Mouse (Mus musculus): ENCODE measurements at regions not wholly inside any gene's neighbourhood (a gene's known extent, or its start where the extent isn't known, plus 50 kb on each side); places are given as distances from the start of the nearest gene placed in this dataset.
A peak's percentile ranks its signal among the peaks of the same experiment; 100 is the strongest.

DNA sequence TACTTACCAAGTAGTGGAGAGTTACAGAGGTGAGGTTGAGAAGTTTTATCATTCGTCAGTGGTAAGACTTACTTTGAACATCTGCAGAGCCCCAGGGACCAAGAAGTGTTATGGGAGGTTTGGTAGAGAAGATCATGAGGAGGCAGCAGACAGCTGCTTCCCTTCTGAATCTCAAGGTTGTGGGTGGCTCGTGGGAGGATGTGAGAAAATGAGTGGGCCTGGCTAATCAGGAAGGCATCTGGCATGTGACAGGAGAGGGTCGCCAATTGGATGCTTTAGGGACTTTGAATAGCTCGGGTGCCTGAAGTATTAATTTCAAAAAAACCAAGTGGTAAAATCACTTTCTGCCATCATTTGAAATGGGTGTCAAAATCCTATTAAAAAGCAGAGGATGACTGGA lies 258.9 kb downstream of the Sqor start:
- no peak for DNase-seq

- no peak for DNase-seq
Observed at GRCm38 (mm10) chr2:123024380-123024779, 259.3 kb downstream of the Sqor start.

- no peak for DNase-seq
Observed at GRCm38 (mm10) chr2:123024976-123025585, 260.0 kb downstream of the Sqor start.

GRCm38 (mm10) chr2:123047321-123047720 lies 282.3 kb downstream of the Sqor start:
- no peak for DNase-seq

GRCm38 (mm10) chr2:123064648-123065047 lies 299.6 kb downstream of the Sqor start:
- DNase-seq: peak; percentile 45

DNA sequence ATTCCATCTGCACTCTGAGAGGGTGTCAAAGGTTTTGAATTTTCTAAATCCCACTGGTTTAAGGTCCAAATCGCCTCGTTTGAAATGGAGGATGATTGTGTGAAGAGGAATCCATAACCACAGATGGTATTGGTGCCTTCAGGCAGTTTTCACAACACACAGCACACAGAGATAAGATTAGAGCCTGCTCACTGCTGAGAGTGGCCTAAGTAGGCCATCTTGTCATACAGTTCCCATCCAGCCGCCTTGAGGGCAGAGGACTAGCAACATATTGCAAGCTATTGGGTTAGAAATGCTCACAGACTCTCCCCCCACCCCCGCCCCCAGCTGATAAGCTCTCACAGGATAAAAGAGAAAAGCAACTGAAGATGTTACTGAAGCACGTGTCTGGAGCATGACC lies 303.8 kb downstream of the Sqor start:
- no peak for DNase-seq

DNA sequence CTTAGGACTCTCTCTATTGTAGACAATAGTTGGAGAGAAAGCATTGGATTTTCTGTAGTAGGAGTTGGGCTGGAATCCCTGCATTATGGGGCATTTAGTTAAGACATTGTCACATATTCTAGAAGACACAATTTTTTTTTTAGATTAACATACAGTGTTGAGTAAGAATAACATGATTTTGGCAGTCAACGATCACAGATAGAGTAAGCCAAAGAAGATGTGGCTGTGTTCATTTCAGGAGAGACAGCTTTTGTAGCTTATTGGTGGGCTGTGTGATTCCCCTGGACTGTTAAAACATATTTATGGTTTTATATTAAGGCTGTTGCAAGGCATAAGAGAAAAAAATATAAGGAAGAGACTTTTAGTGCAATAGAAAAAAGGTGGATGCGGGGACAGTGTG lies 307.6 kb downstream of the Sqor start:
- DNase-seq: no peak

DNA sequence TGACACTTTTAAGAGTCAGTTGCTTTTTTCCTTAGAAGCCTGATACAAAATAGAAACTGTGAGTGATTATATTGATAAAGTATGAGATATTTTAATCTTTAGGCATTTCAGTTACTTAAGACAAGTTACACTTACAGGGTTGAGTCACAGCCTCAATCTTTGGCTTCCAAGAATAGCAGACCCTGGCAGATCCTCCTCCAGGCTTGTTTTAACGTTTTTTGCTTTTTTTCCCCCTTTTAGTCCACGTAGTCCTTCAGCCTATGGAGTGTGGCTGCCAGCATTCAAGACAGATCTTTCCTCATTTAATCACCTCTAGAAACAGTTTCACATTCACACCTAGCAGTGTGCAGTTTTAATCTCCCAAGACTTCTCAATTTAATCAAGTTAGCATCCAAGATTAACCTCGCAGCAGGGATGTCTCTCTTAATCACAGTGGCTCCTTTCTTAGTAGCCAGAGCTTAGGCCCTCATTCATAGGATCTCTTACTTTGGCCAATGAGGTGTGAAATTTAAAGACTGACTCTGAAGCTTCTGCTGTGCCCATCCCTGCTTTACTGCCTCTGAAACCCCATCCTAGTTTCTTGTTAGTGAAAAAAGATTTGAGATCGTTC lies 308.5 kb downstream of the Sqor start:
- no peak for DNase-seq

- no peak for DNase-seq
Observed at GRCm38 (mm10) chr2:123092726-123093125, 327.7 kb downstream of the Sqor start.

DNA sequence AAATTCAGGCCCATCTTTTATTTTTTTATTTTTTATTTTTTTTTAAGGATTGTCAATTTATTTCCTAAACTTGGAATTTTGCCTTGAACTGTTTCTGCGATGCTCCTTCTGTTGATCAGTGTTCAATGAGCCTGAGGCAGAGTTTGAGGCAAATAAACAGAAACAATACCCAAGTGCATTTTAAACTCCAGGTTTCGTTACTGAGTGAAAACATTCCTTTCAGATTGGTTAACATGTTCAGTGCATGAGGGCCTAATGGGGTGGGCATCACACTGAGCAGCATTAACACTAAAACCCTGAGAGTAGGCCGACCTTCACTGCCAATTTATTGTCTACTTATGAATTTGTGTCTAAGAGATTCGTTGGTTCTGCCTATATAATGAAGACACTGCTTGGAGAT lies 338.5 kb downstream of the Sqor start:
- DNase-seq: no peak

DNA sequence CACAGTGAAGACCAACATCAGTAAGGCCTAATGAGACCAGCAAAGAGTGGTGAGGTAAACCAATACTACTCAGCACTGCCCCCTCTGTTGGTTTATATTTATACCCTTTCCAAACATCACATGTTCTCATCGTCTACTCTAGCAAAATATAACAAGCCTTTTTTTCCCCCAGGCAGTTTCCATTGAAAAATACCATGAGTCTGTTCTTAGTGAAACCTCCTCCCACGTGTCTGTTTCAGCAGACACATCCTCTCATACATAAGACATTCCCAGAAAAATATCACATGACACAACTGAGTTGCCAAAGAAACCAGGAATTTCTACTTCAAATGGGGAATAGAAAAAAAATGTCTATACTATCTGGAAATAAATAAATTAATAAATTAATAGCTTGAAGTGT lies 366.5 kb downstream of the Sqor start:
- no peak for DNase-seq

DNA sequence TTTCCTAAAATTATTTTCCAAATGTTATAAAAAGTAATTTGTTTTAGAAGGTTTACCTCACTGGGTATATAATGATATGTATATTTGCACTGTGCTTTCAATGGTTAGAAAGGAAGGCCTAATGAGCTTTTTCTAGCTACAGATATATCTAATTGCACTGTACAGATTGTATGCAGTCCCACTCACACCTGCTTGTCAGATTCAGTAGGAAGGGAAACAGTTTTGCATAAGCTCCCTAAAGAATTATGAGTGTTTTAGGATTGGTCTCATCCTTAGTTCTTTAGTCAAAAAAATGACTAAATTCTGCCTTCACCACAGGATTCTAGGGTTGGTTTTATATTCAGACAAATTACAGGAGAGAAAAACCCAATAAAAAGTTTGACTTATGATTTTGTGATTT lies 388.1 kb downstream of the Sqor start:
- no peak for DNase-seq

DNA sequence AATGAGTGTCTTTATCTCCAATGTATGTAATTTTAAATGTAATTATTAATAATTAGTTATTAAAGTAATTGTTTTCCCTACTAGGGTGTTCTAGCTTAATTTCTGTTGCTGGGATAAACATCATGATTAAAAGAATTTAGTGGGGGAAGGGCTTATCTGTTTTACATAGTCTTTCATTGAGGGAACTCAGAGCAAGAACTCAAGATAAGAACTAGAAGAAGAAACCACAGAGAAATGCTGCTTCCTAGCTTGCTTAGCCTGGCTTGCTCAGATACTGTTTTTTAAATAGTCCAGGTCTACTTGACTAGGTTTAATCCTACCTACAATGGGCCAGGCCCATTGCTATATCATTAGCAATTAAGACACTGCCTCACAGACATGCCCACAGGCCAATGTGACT lies 400.3 kb downstream of the Sqor start:
- DNase-seq: no peak

DNA sequence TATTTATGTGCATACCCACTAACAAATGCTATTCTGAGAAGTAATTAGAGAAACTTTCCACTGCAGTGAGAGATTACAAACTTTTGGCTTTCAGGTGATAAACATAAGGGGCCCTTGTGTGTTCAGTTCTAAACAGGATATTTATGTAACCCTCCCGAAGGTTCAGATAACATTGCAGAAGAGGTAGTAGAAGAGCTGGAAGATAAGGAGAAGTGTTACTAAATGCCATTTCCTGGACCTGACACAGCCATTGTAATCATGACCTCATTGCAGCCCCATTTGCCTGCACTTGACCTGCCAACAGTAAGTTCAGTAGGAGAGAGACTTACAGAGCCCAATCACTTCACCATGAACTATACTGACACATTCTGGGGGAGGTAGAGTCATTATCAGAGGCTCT lies 405.6 kb downstream of the Sqor start:
- no peak for DNase-seq

DNA sequence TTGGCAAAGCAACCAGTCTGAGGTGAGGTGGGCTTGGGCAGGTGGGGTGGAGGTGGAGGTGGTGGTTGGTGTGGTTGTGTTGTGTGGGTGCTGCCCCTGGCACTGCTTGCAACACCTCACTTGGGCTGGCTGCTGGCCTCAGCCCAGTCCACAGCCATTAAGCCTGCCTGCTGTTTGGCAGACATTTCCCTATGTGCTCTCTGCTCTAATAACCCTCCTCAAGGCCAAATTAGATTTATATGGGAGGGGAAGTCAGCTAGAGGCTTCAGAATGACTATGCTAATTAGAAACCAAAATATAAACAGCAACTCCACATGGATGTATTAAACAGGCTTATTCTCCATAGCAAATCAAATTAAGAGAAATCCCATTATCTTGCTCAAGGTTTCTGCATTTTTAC lies 417.2 kb downstream of the Sqor start:
- peak; percentile 22 for DNase-seq

- DNase-seq: no peak
Observed at GRCm38 (mm10) chr2:123190795-123191582, 426.0 kb downstream of the Sqor start.

- no peak for DNase-seq
Observed at GRCm38 (mm10) chr2:123194533-123194932, 429.5 kb downstream of the Sqor start.
